Mouse (Mus musculus): ENCODE measurements around the gene Gm26965. TPM values are rescaled to one million over a fixed set of nuclear protein-coding genes. Genes with fewer than 3 reads are reported as not detected.

The Gm26965 gene
- polyA plus RNA-seq (2015; fragmentation: Nextera tagmentation; extraction: Ambion mirVana), result not detected in 2 replicates

DNA sequence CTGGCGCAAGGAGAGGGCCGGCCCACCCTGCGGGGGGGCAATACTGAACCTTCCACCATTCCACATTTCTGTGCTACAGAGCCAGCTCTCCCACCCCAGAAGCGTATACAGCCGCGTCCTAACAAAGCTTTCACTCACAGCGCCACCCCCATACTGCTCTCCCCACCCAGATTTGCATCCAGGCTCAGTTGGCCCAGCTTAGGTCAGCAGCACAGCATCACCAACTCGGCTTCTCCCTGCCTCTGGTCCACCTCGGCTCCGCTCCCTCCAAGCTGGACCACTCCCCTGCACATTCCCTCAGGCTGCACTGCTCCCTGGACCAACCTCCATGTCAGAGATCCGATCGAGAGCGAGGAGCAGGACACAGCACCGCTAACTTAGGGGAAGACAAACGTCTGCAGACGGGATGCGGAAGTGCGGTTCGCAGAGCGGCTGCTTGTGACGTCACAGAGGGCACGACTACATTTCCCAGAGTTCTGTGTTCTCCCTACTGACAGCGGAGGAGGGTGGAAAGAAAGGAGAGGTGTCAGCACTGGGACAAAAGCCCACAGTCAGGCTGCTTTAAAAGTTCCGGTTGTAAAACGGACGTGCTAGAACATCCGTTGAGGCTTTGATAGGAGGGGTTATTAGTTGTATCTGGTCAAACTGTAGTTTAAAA, at the start of gene Gm26965, which contains the start of gene Zfp87:
Gm26965 (minus strand) TSS at position 399 of the 658 bp plus-strand sequence.
Zfp87 (minus strand) TSS at position 425 of the 658 bp plus-strand sequence.

DNA sequence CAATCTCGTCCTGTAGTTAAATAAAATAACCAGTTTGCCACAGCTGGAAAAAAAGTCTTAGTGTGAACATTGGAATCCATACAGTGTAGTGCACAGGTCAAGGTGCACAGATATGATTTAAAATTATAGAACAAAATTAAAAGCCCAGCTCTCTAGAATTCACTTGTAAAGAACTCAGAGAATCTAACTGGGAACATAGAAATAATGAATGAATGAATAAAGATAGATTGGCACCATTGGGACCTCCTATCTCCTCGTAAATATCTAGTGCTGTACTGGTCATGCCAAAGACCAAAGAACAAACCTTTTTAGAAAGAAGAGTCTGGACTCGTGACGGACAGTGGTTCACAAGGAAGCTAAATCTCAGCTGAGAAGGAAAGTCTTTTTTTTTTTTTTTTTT, 27.8 kb upstream of the Gm26965 start, which contains the start of gene Zfp748:
Zfp748 (minus strand) TSS at position 101 of the 400 bp plus-strand sequence.

DNA sequence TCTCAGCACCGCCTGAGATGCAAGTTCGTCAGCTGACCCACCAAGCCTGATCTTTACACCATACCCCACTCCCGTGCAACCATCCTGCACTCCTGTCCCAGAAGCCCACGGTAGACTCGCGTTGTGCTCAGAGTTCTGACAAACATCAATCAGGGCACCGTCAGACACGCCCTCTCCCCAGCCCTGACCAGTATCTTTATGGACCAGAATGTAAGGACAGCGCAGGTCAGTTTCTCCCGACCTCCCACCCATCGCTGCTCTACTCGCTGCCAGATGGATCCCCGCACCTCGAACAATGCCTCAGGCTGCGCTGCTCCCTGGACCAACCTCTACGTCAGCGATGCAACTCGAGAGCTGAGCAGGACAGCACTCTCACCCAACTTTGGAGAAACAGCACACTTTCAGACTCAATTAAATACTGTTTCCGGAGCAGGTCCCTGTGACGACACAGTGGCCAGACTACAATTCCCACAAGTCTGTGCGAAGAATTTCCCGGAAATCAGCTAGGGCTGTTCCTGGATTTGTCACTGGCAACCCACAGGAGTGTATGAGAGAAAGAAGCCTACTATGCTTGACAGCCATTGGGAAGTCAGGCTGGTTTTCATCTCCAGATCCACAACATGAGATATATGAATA, 25.7 kb downstream of the Gm26965 start, which contains the start of gene Zfp58:
Zfp58 (minus strand) TSS at position 472 of the 636 bp plus-strand sequence.

DNA sequence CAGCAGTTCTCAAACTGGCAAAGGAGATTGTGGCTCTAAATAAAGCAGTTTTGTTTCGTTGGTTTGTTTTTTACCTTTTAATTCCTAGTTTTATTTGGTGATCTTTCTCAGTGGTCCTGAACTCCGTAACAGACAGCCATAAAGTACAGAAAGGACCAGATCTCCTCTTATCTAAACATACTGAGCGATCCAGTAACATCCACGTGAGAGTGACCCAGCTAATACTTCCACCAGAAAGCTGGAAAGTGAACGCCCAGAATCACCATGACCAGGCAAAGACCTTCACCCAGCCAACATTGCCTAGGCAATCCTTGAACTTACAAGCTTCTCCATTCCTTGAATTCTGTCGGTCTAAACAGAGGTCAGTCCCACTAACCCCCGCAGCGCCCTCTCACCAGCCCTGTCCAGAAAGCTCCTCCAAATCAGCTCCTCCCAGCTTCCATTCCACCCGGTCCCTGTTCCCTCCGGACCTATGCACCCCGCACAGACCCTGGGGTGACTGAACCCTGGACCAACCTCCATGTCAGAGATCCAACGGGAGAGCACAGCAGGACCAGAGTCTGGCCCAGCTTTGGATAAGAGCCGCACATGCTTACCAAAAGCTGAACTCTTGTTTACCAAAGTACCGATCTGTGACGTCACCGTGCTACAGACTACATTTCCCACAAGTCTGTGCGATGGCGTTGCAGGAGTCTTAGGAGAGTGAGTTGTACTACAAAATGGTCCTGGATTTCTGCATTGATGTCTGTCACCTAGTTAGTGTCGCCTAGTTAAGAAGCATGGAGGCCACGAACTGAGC, 42.1 kb downstream of the Gm26965 start, which contains the start of gene Zfp874b:
Zfp874b (minus strand) TSS at position 634 of the 799 bp plus-strand sequence.

DNA sequence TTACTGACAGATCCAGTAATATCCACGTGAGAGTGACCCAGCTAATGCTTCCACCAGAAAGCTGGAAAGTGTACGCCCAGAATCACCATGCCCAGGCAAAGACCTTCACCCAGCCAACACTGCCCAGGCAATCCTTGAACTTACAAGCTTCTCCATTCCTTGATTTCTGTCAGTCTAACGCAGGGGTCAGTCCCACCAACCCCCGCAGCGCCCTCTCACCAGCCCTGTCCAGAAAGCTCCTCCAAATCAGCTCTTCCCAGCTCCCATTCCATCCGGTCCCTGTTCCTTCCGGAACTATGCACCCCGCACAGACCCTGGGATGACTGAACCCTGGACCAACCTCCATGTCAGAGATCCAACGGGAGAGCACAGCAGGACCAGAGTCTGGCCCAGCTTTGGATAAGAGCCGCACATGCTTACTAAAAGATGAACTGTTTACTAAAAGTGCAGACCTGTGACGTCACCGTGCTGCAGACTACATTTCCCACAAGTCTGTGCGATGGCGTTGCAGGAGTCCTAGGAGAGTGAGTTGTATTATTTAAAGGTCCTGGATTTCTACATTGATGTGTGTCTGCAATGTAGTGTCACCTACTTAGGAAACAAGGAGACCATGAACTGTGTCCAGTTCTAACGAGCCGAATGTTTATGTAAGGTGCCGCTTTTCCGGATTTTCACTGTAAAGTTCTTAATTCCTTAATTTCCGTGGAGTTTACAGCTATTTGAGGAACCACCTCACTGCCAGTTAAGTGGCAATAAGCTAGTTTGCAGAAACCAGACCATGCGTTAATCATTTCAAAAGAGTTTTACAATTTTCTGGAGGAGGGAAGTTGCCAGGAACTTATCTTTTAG, 74.6 kb downstream of the Gm26965 start, which contains the start of gene Zfp874a:
Zfp874a (minus strand) TSS at position 453 of the 849 bp plus-strand sequence.

Other genes with a start within 250 kb of the Gm26965 start
- 0.56 and 0.71 TPM in 2 replicates for gene Zfp458, start 247.7 kb downstream of the Gm26965 start, polyA plus RNA-seq (2015; fragmentation: Nextera tagmentation; extraction: Ambion mirVana)
- 0.34 and 0.73 TPM in 2 replicates for gene Zfp457, start 219.7 kb downstream of the Gm26965 start, polyA plus RNA-seq (2015; fragmentation: Nextera tagmentation; extraction: Ambion mirVana)
- 0.62 and 0.69 TPM in 2 replicates for gene Zfp595, start 193.6 kb downstream of the Gm26965 start, polyA plus RNA-seq (2015; fragmentation: Nextera tagmentation; extraction: Ambion mirVana)
- not detected in 2 replicates for gene Gm28044, start 165.6 kb downstream of the Gm26965 start, polyA plus RNA-seq (2015; fragmentation: Nextera tagmentation; extraction: Ambion mirVana)
- gene Zfp953, start 165.5 kb downstream of the Gm26965 start, polyA plus RNA-seq (2015; fragmentation: Nextera tagmentation; extraction: Ambion mirVana), result 0.37 and 0.41 TPM in 2 replicates
- gene Gm28041, start 150.4 kb downstream of the Gm26965 start, polyA plus RNA-seq (2015; fragmentation: Nextera tagmentation; extraction: Ambion mirVana), result 0.19 TPM in 1 of 2 replicates, not detected in the other
- 0.22 and 0.65 TPM in 2 replicates for gene Zfp456, start 150.3 kb downstream of the Gm26965 start, polyA plus RNA-seq (2015; fragmentation: Nextera tagmentation; extraction: Ambion mirVana)
- gene Zfp429, start 126.3 kb downstream of the Gm26965 start, polyA plus RNA-seq (2015; fragmentation: Nextera tagmentation; extraction: Ambion mirVana), result 1.6 and 3.1 TPM in 2 replicates
- 0.06 and 0.13 TPM in 2 replicates for gene Zfp459, start 104.7 kb downstream of the Gm26965 start, polyA plus RNA-seq (2015; fragmentation: Nextera tagmentation; extraction: Ambion mirVana)
- gene Zfp874a, start 74.5 kb downstream of the Gm26965 start, polyA plus RNA-seq (2015; fragmentation: Nextera tagmentation; extraction: Ambion mirVana), result 3.9 and 5.3 TPM in 2 replicates
- 1.8 and 2.6 TPM in 2 replicates for gene Zfp874b, start 41.9 kb downstream of the Gm26965 start, polyA plus RNA-seq (2015; fragmentation: Nextera tagmentation; extraction: Ambion mirVana)
- gene Zfp58, start 25.6 kb downstream of the Gm26965 start, polyA plus RNA-seq (2015; fragmentation: Nextera tagmentation; extraction: Ambion mirVana), result 4.0 and 4.8 TPM in 2 replicates
- gene Zfp87, start within 50 bp of the Gm26965 start, polyA plus RNA-seq (2015; fragmentation: Nextera tagmentation; extraction: Ambion mirVana), result 11.6 and 13.0 TPM in 2 replicates
- gene Zfp748, start 27.7 kb upstream of the Gm26965 start, polyA plus RNA-seq (2015; fragmentation: Nextera tagmentation; extraction: Ambion mirVana), result 2.9 and 3.0 TPM in 2 replicates
- 1.2 and 1.8 TPM in 2 replicates for gene Zfp729b, start 83.6 kb upstream of the Gm26965 start, polyA plus RNA-seq (2015; fragmentation: Nextera tagmentation; extraction: Ambion mirVana)
- gene Gm49345, start 111.6 kb upstream of the Gm26965 start, polyA plus RNA-seq (2015; fragmentation: Nextera tagmentation; extraction: Ambion mirVana), result 0.22 TPM in 1 of 2 replicates, not detected in the other
- 0.93 and 1.6 TPM in 2 replicates for gene Zfp729a, start 111.6 kb upstream of the Gm26965 start, polyA plus RNA-seq (2015; fragmentation: Nextera tagmentation; extraction: Ambion mirVana)
- gene Zfp738, start 160.9 kb upstream of the Gm26965 start, polyA plus RNA-seq (2015; fragmentation: Nextera tagmentation; extraction: Ambion mirVana), result 4.7 and 4.8 TPM in 2 replicates
- gene Zfp65, start 203.0 kb upstream of the Gm26965 start, polyA plus RNA-seq (2015; fragmentation: Nextera tagmentation; extraction: Ambion mirVana), result 2.2 and 2.5 TPM in 2 replicates
- 2.6 and 2.7 TPM in 2 replicates for gene Zfp85, start 229.1 kb upstream of the Gm26965 start, polyA plus RNA-seq (2015; fragmentation: Nextera tagmentation; extraction: Ambion mirVana)

Measured in skeletal muscle tissue, postnatal 0 days (tissue).